Mouse (Mus musculus) MEL (cell line): Measurements from ENCODE around the gene Ifi27l2b.

Experiments
- POLR2A ChIP-seq, 2 experiments: IDR thresholded peaks; 2 replicates each; pipeline ENCODE4 v1.6.1; 2011 to 2012; ENCODE audit warnings: low read length in 2 of 2, mild to moderate bottlenecking in 2 of 2, control low read depth in 1 of 2, improper control_type of control experiment in 1 of 2, low read depth in 1 of 2, moderate library complexity in 1 of 2; ENCODE audit not compliant: control insufficient read depth in 1 of 2, insufficient read depth in 1 of 2, poor library complexity in 1 of 2
- USF2 ChIP-seq, 2 experiments: IDR thresholded peaks; 2 replicates each; pipeline ENCODE4 v1.6.1; 2011 to 2012; ENCODE audit warnings: improper control_type of control experiment in 2 of 2, low read length in 2 of 2, borderline replicate concordance in 1 of 2, inconsistent platforms in 1 of 2, low read depth in 1 of 2, mild to moderate bottlenecking in 1 of 2; ENCODE audit not compliant: insufficient read depth in 1 of 2
- ZNF384 ChIP-seq: IDR thresholded peaks from 2 replicates; pipeline ENCODE4 v1.6.1; 2012; ENCODE audit warnings: low read depth, mild to moderate bottlenecking, inconsistent platforms, low read length, improper control_type of control experiment

DNA sequence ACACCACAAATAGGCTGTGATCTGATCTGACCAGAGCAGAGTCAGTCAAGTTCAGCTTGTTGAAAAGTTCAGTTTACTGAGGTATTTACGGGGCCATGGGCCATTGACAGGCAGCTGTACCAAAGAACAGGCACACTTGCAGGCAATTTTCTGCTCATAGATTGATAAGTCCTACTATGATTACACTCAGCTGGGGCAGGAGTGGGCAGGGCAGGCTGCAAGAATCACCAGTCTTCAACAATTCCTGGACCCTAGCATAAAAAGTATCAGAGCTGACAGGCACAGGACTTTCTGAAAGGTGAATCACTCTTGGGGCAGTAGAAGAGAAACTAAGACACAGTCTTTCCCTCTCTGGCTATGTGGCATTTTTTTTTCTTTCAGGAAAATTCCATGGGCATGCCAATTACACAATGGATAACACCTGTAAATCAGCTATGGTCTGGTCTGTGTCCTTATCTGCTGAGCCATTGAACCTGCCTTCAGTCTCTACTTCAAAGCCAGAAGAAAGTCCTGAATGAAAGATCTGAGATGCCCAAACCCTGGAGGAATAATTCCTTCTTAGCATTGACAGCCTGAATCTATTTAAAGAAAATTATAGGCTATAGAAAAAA, 19.9 kb upstream of the Ifi27l2b start:
- TF ChIP-seq POLR2A (IDR thresholded peaks at IDR 0.05; ENCODE audit: control insufficient read depth in 1 of 2, insufficient read depth in 1 of 2, low read depth in 1 of 2, low read length in 2 of 2, poor library complexity in 1 of 2): no peak
- no peak for TF ChIP-seq USF2 (IDR thresholded peaks at IDR 0.05; ENCODE audit: borderline replicate concordance in 1 of 2, insufficient read depth in 1 of 2, low read depth in 1 of 2, low read length in 2 of 2)
- no peak for TF ChIP-seq ZNF384
